Mouse (Mus musculus) CH12.LX (cell line): ENCODE results near the gene Rarg. TPM values are rescaled to one million over a fixed set of nuclear protein-coding genes. Genes with fewer than 3 reads are reported as not detected.

Source experiments
- DNase-seq: peaks from one replicate; pipeline ENCODE4 v3.0.0-alpha.2; 2013; ENCODE audit errors: extremely low read depth
- H3K27ac ChIP-seq: 2 replicates; pipeline ENCODE4 v1.5.1; 2012; ENCODE audit warnings: low read depth, mild to moderate bottlenecking, control low read depth, moderate library complexity; ENCODE audit not compliant: insufficient read depth
- H3K27me3 ChIP-seq: replicated peaks from 2 replicates; pipeline ENCODE3; 2012; ENCODE audit warnings: inconsistent platforms
- H3K36me3 ChIP-seq, 2 experiments: replicated peaks in 1 of 2; 2 replicates each; pipeline versions ENCODE3 to v1.6.1; 2012; ENCODE audit warnings: inconsistent platforms in 1 of 2, low read length in 1 of 2, mild to moderate bottlenecking in 1 of 2, mixed read lengths in 1 of 2, moderate library complexity in 1 of 2; ENCODE audit not compliant: control insufficient read depth in 1 of 2, insufficient read depth in 1 of 2
- H3K4me1 ChIP-seq, 2 experiments: 2 replicates each; pipeline ENCODE4 v1.6.1; 2012; ENCODE audit warnings: inconsistent platforms in 1 of 2, moderate library complexity in 1 of 2; ENCODE audit not compliant: insufficient read depth in 2 of 2, control insufficient read depth in 1 of 2
- H3K4me2 ChIP-seq: 2 replicates; pipeline ENCODE4 v1.6.1; 2012; ENCODE audit warnings: low read depth, mild to moderate bottlenecking, control low read depth; ENCODE audit not compliant: poor library complexity, insufficient read depth, severe bottlenecking
- H3K4me3 ChIP-seq, 3 experiments: fragments of 150-350 bp in 1 of 3; sonication (generic) in 1 of 3; replicated peaks in 1 of 3; 2 replicates each; pipeline versions ENCODE3 to v1.5.1; 2011 to 2012; ENCODE audit warnings: low read depth in 2 of 3, low read length in 2 of 3, mild to moderate bottlenecking in 2 of 3, moderate library complexity in 2 of 3, control low read depth in 1 of 3, improper control_type of control experiment in 1 of 3, inconsistent platforms in 1 of 3, mixed read lengths in 1 of 3; ENCODE audit not compliant: poor library complexity in 1 of 3
- H3K79me2 ChIP-seq: replicated peaks from 2 replicates; pipeline ENCODE4 v1.6.1; 2012; ENCODE audit warnings: mild to moderate bottlenecking, moderate library complexity; ENCODE audit not compliant: control insufficient read depth, poor library complexity, insufficient read depth, severe bottlenecking; ENCODE audit errors: extremely low read depth
- H3K9ac ChIP-seq: 2 replicates; pipeline ENCODE4 v1.6.1; 2012; ENCODE audit warnings: low read depth, mild to moderate bottlenecking, control low read depth, moderate library complexity; ENCODE audit not compliant: insufficient read depth
- H3K9me3 ChIP-seq: replicated peaks from 2 replicates; pipeline ENCODE3; 2012; ENCODE audit warnings: low read length, inconsistent platforms, mixed read lengths
- CTCF ChIP-seq, 2 experiments: IDR thresholded peaks in 1 of 2; conservative IDR thresholded peaks in 1 of 2; 2 replicates each; pipeline ENCODE4 v1.5.1; 2011 to 2012; ENCODE audit warnings: low read depth in 2 of 2, low read length in 2 of 2, improper control_type of control experiment in 1 of 2, inconsistent platforms in 1 of 2, mild to moderate bottlenecking in 1 of 2, moderate library complexity in 1 of 2
- ELF1 ChIP-seq: IDR thresholded peaks from 2 replicates; pipeline ENCODE4 v1.6.1; 2014; ENCODE audit warnings: low read depth, mild to moderate bottlenecking, inconsistent platforms, low read length, improper control_type of control experiment
- EP300 ChIP-seq: IDR thresholded peaks from 2 replicates; pipeline ENCODE4 v1.6.1; 2011; ENCODE audit warnings: low read length, improper control_type of control experiment
- ETS1 ChIP-seq: conservative IDR thresholded peaks from 2 replicates; pipeline ENCODE4 v1.6.1; 2012; ENCODE audit warnings: low read depth, mild to moderate bottlenecking, inconsistent platforms, low read length, improper control_type of control experiment, moderate library complexity
- HCFC1 ChIP-seq: IDR thresholded peaks from 2 replicates; pipeline ENCODE4 v1.6.1; 2012; ENCODE audit warnings: low read depth, mild to moderate bottlenecking, inconsistent platforms, low read length, improper control_type of control experiment
- IRF4 ChIP-seq: IDR thresholded peaks from 2 replicates; pipeline ENCODE4 v1.6.1; 2014; ENCODE audit warnings: low read depth, mild to moderate bottlenecking, inconsistent platforms, low read length, improper control_type of control experiment
- JUND ChIP-seq: conservative IDR thresholded peaks from 2 replicates; pipeline ENCODE4 v1.6.1; 2011; ENCODE audit warnings: low read depth, low read length, improper control_type of control experiment
- KAT2A ChIP-seq: IDR thresholded peaks from 2 replicates; pipeline ENCODE4 v1.6.1; 2012; ENCODE audit warnings: low read length, improper control_type of control experiment, inconsistent platforms; ENCODE audit not compliant: insufficient replicate concordance
- MAZ ChIP-seq: IDR thresholded peaks from 2 replicates; pipeline ENCODE4 v1.6.1; 2012; ENCODE audit warnings: low read depth, mild to moderate bottlenecking, inconsistent platforms, low read length, improper control_type of control experiment, moderate library complexity
- POLR2A ChIP-seq: IDR thresholded peaks from 2 replicates; pipeline ENCODE4 v1.6.1; 2011; ENCODE audit warnings: low read depth, mild to moderate bottlenecking, improper control_type of control experiment, low read length
- RAD21 ChIP-seq: IDR thresholded peaks from 2 replicates; pipeline ENCODE4 v1.6.1; 2011; ENCODE audit warnings: low read depth, mild to moderate bottlenecking, low read length, improper control_type of control experiment, moderate library complexity
- RCOR1 ChIP-seq: conservative IDR thresholded peaks from 2 replicates; pipeline ENCODE4 v1.6.1; 2012; ENCODE audit warnings: low read depth, mild to moderate bottlenecking, inconsistent platforms, low read length, improper control_type of control experiment
- SMC3 ChIP-seq: IDR thresholded peaks from 2 replicates; pipeline ENCODE4 v1.6.1; 2011; ENCODE audit warnings: low read depth, low read length, improper control_type of control experiment
- USF1 ChIP-seq: IDR thresholded peaks from 2 replicates; pipeline ENCODE4 v1.6.1; 2014; ENCODE audit warnings: low read depth, mild to moderate bottlenecking, inconsistent platforms, low read length, improper control_type of control experiment
- USF2 ChIP-seq: conservative IDR thresholded peaks from 2 replicates; pipeline ENCODE4 v1.6.1; 2011; ENCODE audit warnings: low read depth, low read length, improper control_type of control experiment
- ZC3H11A ChIP-seq: IDR thresholded peaks from 2 replicates; pipeline ENCODE4 v1.6.1; 2012; ENCODE audit warnings: low read depth, mild to moderate bottlenecking, inconsistent platforms, low read length, improper control_type of control experiment
- dilution Hi-C: fragments of 300-500 bp; cut with MboI; formaldehyde crosslinking; loops from 2 replicates; pipeline ENCODE4 v1.14.3; 2020; ENCODE audit warnings: low sequenced_read_pairs; ENCODE audit not compliant: extremely low pct_unique_long_range_greater_than_20kb, extremely low pct_ligation_motif_present
- in situ Hi-C: fragments of 300-500 bp; cut with MboI; formaldehyde crosslinking; loops from 3 replicates; pipeline ENCODE4 v1.14.3; 2019; ENCODE audit warnings: low sequenced_read_pairs, low pct_ligation_motif_present, low pct_unique_long_range_greater_than_20kb, mixed read lengths
- polyA plus RNA-seq: library from polyadenylated mRNA; unstranded; fragments of >175 nt; gene quantifications from 2 replicates; pipeline ENCODE4 v1.2.1, GENCODE M21; 2012; ENCODE audit warnings: low read depth; ENCODE audit not compliant: insufficient read length
- total RNA-seq, 2 experiments: library from RNA; depleted of rRNA; stranded (reverse); fragments of 300-350 nt in 1 of 2; fragments of >200 nt in 1 of 2; gene quantifications; 2 replicates each; pipeline ENCODE4 v1.2.3; 2012 to 2014

Rarg gene
- total and polyA plus RNA-seq, 3 experiments, result 0.17 to 0.76 (median 0.64) TPM

- Histone ChIP-seq H3K4me1 (0 out of 4 replicates have a peak, but pooled peaks cover 0 to 2% of the 10 kb centered on the region in 2 experiments), H3K4me3 (no peak overlapping the region)
- TF ChIP-seq RAD21 (peak; percentile 53), SMC3 (peak; percentile 62), CTCF (conservative IDR thresholded peaks at IDR 0.05 in 1 of 2, IDR thresholded peaks at IDR 0.05 in 1 of 2; ENCODE audit: low read depth in 2 of 2, low read length in 2 of 2) (peak; percentile 25 to 64; a peak in 3 of 4 replicates), MAZ (no peak)
- TF ChIP-seq, all 38 proteins: peak for 3
- no peak overlapping the region for H3K9ac ChIP-seq
- dilution Hi-C loops, result no loop called here
- H3K4me2 ChIP-seq, result no peak overlapping the region
- H3K9me3 ChIP-seq, result no peaks in the 10 kb centered on the region
- peaks cover 32% of the 10 kb centered on the region for H3K27me3 ChIP-seq
- in situ Hi-C loops, result no loop called here
- no peaks in the 10 kb centered on the region for H3K79me2 ChIP-seq
- H3K36me3 ChIP-seq, result no peaks in the 10 kb centered on the region
- DNase-seq, result no peak
- no peak overlapping the region for H3K27ac ChIP-seq
Observed at GRCm38 (mm10) chr15:102273982-102274716, 16.8 kb upstream of the Rarg start.

- Histone ChIP-seq H3K9me3 (no peaks in the 10 kb centered on the region), H3K27me3 (peaks cover 43% of the 10 kb centered on the region), H3K9ac (no peak overlapping the region), H3K27ac (no peak overlapping the region), H3K36me3 (no peaks in the 10 kb centered on the region), H3K4me3 (no peak overlapping the region), H3K79me2 (no peaks in the 10 kb centered on the region), H3K4me1 (0 out of 4 replicates have a peak, but pooled peaks cover 0 to 2% of the 10 kb centered on the region in 2 experiments), H3K4me2 (no peak overlapping the region)
- in situ Hi-C loops, result no loop called here
- dilution Hi-C loops, result no loop called here
- TF ChIP-seq USF2, result no peak
- no peak for TF ChIP-seq RCOR1
- TF ChIP-seq POLR2A, result no peak
- TF ChIP-seq USF1, result no peak
- no peak for TF ChIP-seq ETS1
- TF ChIP-seq ZC3H11A, result no peak
- no peak for TF ChIP-seq KAT2A
- TF ChIP-seq RAD21, result no peak
- TF ChIP-seq JUND, result no peak
- no peak for TF ChIP-seq ELF1
- TF ChIP-seq MAZ, result no peak
- no peak for TF ChIP-seq IRF4
- TF ChIP-seq HCFC1, result no peak
- no peak for TF ChIP-seq EP300
- no peak for DNase-seq
Observed at GRCm38 (mm10) chr15:102271441-102271840, 14.1 kb upstream of the Rarg start.
